Mouse (Mus musculus): ENCODE measurements around the gene 1600014C10Rik.

1600014C10Rik gene

GRCm38 (mm10) chr7:38182962-38183687 is at the start of gene 1600014C10Rik:
1600014C10Rik (plus strand) TSS chr7:38183217.
- DNase-seq (ENCODE audit: low spot score), result no peak

GRCm38 (mm10) chr7:38134471-38134870 is 48.5 kb upstream of the 1600014C10Rik start:
- DNase-seq (ENCODE audit: low spot score), result no peak

GRCm38 (mm10) chr7:38140324-38140723 is 42.7 kb upstream of the 1600014C10Rik start:
- DNase-seq (ENCODE audit: low spot score), result no peak

GRCm38 (mm10) chr7:38141747-38142545 is 41.1 kb upstream of the 1600014C10Rik start:
- DNase-seq (ENCODE audit: low spot score), result peak; percentile 68

- no peak for DNase-seq (ENCODE audit: low spot score)
Measured at GRCm38 (mm10) chr7:38147477-38147876, 35.5 kb upstream of the 1600014C10Rik start.

GRCm38 (mm10) chr7:38151706-38152312 is 31.2 kb upstream of the 1600014C10Rik start:
- no peak for DNase-seq (ENCODE audit: low spot score)

GRCm38 (mm10) chr7:38152571-38152970 is 30.4 kb upstream of the 1600014C10Rik start:
- DNase-seq (ENCODE audit: low spot score), result no peak

- no peak for DNase-seq (ENCODE audit: low spot score)
Measured at GRCm38 (mm10) chr7:38155829-38156228, 27.2 kb upstream of the 1600014C10Rik start.

- no peak for DNase-seq (ENCODE audit: low spot score)
Measured at GRCm38 (mm10) chr7:38158764-38159458, 24.1 kb upstream of the 1600014C10Rik start.

GRCm38 (mm10) chr7:38161438-38161837 is 21.6 kb upstream of the 1600014C10Rik start:
- DNase-seq (ENCODE audit: low spot score), result no peak

- DNase-seq (ENCODE audit: low spot score), result no peak
Measured at GRCm38 (mm10) chr7:38163433-38164050, 19.5 kb upstream of the 1600014C10Rik start.

GRCm38 (mm10) chr7:38166930-38167645 is 15.9 kb upstream of the 1600014C10Rik start:
- no peak for DNase-seq (ENCODE audit: low spot score)

- peak; percentile 37 for DNase-seq (ENCODE audit: low spot score)
Measured at GRCm38 (mm10) chr7:38167724-38168141, 15.3 kb upstream of the 1600014C10Rik start.

- no peak for DNase-seq (ENCODE audit: low spot score)
Measured at GRCm38 (mm10) chr7:38173871-38174270, 9.1 kb upstream of the 1600014C10Rik start.

GRCm38 (mm10) chr7:38174321-38175148 is 8.5 kb upstream of the 1600014C10Rik start:
- no peak for DNase-seq (ENCODE audit: low spot score)

GRCm38 (mm10) chr7:38176056-38176455 is 7.0 kb upstream of the 1600014C10Rik start:
- DNase-seq (ENCODE audit: low spot score), result no peak

- DNase-seq (ENCODE audit: low spot score), result no peak
Measured at GRCm38 (mm10) chr7:38179896-38180295, 3.1 kb upstream of the 1600014C10Rik start.

- DNase-seq (ENCODE audit: low spot score), result no peak
Measured at GRCm38 (mm10) chr7:38181366-38181765, 1.7 kb upstream of the 1600014C10Rik start.

GRCm38 (mm10) chr7:38182596-38182961 is 438 bp upstream of the 1600014C10Rik start:
- peak; percentile 82 for DNase-seq (ENCODE audit: low spot score)
